Mouse (Mus musculus) lung, postnatal 0 days (tissue): ENCODE data around the gene Mgat4a.

ENCODE experiments used
- CTCF ChIP-seq: IDR thresholded peaks from 2 replicates; pipeline ENCODE4 v1.5.1; 2016; ENCODE audit warnings: antibody characterized with exemption, mild to moderate bottlenecking
- EP300 ChIP-seq: IDR thresholded peaks from 2 replicates; pipeline ENCODE4 v1.6.1; 2016; ENCODE audit warnings: antibody characterized with exemption, mild to moderate bottlenecking, control low read depth

DNA sequence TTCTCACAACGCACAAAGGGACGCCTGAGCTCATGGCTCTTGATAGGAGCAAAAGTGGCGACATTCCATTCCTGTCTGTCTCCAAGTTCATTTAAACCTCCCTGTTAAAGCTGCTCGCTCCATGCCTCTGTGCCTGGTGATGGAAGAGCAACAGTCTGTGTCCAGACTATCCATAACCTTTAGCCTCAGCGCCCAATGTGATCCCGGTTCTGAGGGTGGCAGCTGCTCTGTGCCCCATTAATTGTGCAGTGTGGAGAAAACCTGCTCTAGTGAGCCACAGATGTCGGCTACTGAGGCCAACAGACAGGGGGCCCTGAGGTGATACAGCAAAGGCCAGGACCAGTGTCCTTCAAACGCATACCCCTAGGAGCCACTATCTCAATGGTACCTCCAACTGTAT, 141.1 kb downstream of the Mgat4a start:
- TF ChIP-seq EP300 = no peak
- no peak for TF ChIP-seq CTCF
